Mouse (Mus musculus) thymus, postnatal 0 days (tissue): ENCODE measurements around the gene Sipa1l1. TPM values are rescaled to one million over a fixed set of nuclear protein-coding genes. Genes with fewer than 3 reads are reported as not detected.

Experiments used
- DNase-seq: peaks from one replicate; pipeline ENCODE4 v3.0.0-alpha.2; 2015; ENCODE audit warnings: low spot score
- polyA plus RNA-seq: library from polyadenylated mRNA; unstranded; fragments of >200 nt; fragmentation: Nextera tagmentation; extraction: Ambion mirVana; gene quantifications from 2 replicates; pipeline ENCODE4 v1.2.1, GENCODE M21; 2015

Sipa1l1 gene
- polyA plus RNA-seq, 1 experiment from 2014 or later: 18.6 TPM

DNA sequence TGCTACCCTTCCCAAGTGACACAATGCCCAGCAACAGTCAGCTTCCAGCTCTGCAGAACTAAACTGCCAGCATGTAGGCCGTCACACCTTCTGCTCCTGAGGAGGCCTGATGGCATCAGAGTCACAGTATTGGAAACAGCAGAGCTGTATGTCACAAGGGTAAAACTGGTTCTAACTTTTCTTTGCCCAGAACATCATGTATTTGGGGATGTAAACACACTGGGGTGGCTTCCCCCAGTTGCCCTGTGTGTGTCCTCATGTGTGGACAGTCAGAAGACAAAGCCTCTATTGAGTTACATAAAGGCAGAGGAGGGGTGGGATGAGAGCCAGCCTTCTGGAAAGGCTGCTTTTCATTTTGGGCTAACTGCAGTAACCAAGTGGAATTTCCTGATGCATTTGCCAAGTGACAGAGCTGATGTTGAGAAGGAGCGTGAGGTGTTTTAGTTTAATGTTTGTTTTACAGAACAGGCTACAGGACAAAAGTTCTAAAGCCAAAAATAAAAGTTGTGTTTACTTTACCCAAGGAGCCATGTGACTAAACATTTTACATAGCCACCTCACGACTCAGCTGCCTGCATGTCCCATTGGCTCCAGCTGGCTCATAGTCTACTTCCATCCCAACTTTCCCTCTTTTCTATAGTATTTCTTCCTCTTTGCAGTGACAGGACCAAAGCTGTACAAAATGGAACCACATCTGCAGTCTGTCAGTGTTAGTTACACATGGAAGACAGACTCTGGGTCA, 243.3 kb downstream of the Sipa1l1 start:
- DNase-seq: no peak

DNA sequence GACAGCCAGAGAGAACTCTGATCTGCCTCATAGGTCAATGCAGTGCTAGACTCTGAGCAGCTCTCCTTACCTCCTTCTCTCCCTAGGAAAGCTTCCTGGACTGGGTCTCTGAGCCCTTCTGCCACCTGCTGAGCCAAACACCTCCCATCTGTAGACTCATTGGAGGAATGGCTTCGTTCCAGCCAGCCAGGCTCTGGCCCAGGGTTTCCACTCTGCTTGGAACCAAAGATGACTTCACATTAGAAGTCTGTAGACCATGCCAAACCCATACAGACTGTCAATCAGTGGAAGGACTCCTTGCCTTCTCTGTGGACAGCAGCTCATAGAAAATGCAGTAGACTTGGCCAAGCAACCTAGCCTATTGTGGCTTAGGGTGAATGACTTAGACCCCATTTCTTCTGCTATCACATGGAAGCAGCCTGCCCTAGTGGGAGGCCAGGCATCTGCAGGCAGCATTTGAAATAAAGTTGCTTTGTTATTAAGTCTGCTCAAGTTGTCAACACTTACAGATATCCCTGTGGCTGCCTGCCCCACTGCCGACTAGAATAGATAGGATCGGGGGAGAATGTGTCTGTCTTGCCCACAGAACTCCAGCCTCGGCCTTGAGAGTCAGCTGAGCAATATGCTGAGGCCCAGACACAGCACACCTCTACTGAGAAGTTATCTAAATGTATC, 246.7 kb downstream of the Sipa1l1 start:
- DNase-seq: no peak

DNA sequence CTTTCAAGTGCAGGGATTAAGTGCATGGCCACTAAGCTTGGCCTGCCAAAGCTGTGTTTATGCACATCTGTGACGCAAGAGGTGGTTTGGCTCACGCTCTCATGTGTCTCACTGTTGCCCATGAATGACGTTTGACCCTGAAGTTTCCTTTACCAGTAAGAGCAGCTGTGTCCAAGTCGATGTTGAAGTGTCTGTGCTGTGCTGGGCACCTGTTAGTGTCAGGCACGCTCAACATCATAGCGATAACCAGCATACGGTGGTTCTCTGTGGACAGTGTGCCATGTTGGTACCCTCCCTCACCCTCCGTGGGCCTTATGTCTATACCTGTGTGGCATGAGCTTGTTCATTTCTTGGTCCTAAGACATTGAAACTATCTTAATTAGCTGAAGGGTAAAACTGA, 249.9 kb downstream of the Sipa1l1 start:
- no peak for DNase-seq

DNA sequence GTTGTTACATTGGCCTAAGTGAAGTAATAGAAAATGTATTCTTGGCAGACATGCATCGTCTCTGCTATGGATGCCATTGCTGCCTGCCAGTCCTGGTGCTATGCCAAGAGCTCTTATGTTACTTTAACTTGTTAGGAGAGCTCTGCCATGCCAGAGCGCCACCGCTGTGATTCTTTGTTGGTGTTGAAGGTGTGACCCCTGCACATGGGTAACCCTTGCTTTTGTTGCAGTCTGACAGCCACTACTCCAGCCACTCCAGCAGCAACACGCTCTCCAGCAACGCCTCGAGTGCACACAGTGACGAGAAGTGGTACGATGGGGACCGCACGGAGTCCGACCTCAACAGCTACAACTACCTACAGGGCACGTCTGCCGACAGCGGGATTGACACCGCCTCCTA, 255.7 kb downstream of the Sipa1l1 start:
- DNase-seq: no peak

DNA sequence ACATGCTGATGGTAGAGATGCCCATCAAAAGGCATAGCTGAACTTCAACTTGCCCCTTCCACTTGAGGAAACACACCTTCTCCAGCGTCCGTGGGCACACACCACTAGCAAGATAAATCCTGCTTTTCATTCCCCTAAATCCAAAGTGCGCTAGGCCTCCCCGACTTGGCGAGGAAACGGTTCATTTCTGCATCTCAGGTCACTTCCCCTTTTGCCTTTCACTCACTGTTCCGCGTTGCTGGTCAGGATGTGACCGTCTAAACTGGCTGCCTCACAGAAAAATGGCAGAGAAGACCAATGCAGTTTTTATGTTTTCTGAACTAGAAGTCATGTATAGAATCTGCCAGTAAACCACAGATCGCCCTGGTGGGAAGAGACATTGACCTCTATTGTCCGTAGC, 256.7 kb downstream of the Sipa1l1 start:
- DNase-seq: no peak

DNA sequence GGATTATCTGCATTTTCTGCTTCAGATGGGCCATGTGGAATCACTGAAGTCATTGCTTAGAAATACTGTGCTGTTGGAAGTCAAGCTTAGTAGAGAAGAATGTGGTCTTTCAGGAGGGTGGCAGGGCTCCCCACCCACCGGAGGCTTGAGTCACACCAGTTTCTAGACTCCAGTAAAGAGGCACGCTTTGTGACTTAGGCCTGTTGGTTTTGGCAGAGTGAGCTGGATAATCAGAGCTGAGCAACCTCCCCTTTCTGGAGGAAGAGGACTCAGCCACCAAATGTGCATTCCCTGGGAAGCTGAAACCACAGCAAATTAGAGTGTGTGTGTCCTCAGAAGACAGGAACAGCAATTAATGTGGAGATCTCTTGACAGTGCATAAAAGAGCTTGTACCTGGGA, 258.3 kb downstream of the Sipa1l1 start:
- DNase-seq: no peak

DNA sequence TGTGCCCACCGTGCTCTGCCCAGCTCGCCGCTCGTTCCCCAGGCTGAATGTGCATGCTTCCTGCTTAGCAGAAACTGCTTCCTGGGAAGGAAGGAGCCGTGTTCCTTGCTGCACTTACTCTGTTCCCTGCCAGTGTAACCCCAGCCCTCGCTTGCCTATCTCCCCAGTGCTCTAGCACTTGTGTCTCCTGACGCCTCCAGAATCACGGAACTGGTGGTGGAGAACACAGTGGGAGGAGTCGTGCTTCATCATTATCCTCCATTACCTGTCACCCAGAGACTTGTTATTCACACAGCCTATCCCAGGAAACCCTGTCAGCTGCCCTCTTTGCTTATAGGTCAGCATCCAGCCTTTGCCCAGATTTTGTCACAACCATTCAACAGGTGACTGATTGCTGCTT, 259.3 kb downstream of the Sipa1l1 start:
- no peak for DNase-seq

DNA sequence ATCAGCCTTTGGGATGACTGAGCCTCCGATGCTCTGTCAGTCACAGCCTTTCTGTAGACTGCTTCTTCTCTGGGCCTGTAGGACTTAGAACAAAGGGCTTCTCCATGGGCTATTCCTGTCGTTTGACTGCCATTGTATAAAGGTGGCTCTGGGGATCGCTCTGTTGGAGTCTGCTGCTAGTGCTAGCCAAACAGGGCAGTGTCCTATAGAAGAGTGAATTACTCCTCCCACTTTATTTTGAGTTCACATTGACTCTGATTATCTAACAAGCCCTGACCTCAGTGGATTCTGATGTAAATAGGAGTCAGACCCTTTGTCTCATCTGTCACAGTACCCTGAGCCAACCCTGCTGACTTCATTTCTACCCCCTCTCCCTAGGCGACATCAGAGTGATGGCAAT, 264.2 kb downstream of the Sipa1l1 start:
- no peak for DNase-seq

DNA sequence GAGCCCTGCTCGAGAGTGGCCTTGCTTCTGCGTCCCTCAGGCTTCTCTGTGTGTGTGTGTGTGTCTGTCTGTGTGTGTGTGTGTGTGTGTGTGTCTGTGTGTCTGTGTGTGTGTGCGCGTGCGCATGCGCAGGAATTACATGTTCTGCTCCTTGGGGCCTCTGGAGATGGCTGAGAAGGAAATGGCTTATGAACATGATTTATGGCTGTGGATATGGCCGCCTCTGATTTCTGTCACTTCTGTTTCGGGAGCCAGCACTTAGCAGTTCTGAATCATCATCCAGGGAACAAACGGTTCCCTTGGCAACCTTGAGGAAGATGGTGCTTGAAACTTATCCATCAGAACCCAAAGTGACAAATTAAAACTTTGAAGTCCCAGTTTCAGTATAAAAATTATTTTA, 265.5 kb downstream of the Sipa1l1 start:
- DNase-seq: no peak

DNA sequence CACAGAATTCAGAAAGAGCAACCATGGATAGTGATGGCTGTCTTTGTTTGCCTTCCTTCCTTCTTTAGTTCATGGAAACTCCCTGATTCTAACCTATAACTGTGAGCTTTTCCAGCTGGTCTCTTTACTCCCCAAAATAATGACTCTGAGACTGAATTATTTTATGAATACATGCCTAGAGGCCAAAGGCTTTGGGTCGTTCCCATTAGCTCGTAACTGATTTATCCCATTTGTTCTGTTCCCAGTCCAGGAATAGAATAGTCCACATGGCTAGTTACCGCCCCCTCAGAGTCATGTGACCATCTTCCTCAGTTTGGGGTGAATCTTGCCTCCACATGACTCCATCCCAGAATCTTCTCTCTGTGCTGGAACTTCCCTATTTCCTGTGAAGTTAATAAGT, 272.4 kb downstream of the Sipa1l1 start:
- no peak for DNase-seq

DNA sequence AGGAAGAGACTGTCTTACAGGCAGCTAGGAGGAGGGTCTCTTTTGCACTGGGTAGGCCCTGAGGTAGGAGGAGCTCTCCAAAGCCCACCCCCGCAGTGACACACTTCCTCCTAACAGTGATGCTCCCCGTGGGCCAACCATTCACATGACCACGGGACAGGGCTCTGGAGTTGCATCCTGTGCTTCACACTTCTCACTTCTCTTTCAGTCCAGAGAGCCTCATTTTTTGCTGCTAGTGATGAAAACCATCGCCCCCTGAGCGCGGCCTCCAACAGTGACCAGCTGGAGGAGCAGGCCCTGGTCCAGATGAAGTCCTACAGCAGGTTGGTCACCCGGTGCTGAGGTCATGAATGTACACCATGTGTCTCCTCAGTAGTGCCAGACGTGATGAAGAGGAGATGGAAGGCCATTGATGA, 277.5 kb downstream of the Sipa1l1 start:
- DNase-seq: no peak

DNA sequence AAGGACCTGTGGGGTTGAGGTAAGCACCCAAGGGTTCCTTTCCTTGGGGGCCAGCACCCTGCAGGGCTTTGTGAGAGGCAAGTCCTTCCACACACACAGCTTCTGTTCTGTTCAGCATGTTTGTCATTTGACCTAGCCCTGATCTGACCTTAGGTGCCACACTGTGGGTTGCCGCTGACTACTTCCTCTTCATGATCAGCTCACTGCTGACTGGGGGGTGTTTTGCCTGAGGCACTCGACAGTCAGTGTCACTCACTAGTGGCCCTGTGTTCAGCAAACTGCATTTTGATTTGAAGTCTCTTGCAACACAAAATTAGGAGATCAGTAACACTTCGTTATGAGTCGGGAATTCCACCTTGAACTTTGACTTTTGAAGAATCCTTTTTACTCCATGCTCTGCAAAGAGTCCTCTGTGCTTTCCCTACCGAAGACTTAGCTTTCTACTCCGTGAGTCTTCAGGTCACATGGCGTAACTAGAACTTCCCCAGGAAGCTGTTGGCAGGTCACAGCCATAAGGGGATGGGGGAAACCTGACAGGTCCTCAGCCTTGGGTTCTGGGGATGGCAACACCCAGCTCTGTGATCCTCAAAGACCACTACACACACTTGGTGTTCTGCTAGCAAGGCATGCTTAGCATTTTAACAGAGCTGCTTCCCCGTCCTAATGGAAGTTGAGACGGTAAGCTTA, 279.2 kb downstream of the Sipa1l1 start:
- no peak for DNase-seq

DNA sequence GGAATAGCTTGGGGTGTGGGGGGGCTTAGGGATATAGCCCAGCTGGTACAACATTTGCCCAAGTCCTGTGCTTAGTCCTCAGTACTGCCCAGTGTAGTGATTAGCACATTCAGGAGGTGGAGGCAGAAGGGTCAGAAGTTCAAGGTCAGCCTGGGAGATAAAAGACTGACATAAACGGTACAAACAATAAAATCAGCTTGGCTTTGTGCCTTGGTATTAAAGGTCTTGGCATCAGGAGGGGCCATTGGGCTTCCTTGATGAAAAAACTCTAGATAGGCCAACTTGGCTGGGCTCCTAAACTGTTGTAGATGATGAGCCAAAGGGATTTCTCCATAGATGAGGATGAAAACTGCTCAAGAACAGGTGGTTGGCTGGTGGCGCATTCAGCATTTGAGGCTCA, 283.3 kb downstream of the Sipa1l1 start:
- DNase-seq: no peak

DNA sequence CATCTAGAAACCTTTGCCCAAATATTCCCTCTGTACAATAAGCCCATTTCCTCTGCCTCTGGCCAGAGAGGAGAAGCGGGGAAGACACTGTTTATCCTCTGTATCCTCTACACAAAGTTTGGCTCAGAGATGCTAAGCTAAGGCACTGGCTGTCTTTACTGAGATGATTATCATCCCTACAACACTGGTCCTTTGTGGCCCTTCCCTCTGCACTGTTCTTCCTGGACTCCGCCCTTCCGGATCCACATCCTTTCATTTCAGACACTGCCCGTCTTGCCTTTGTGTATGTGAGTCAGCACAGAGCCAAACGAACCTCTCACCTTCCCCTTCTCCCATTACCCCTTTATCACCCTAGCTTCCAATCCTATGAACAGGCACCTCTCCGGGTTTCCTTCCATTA, 285.3 kb downstream of the Sipa1l1 start:
- DNase-seq: no peak

DNA sequence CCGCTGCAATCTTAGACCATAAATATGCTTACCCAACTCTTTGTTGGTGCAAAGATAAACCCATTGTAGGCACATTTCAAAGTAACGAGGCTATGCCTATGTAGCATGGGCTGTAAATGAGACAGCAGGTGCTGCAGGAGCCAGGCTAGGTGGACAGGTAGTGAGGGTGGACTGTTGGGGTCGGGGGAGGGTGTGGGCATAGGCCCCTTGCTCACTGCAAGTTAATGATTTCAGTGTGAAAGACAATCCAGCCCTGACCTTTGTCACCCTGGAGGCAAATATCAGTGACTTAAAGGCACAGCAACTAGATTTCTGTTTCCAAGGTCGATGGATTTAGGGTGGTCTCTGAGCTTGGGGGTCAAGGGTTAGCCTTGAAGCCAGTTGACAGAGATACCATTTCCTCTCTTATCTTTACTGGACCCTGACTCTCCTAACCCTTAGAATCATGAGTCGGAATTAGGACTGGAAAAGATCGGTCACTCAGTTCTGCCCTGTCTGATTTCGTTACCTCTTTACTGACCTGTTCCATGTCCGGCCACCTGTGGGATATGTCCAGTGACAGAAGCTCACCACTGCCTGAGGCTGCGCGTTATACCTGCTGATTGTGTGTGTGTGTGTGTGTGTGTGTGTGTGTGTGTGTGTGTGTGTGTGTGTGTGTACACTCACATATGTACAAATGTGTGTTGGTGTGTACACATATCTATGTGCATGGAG, 286.7 kb downstream of the Sipa1l1 start:
- DNase-seq: no peak

DNA sequence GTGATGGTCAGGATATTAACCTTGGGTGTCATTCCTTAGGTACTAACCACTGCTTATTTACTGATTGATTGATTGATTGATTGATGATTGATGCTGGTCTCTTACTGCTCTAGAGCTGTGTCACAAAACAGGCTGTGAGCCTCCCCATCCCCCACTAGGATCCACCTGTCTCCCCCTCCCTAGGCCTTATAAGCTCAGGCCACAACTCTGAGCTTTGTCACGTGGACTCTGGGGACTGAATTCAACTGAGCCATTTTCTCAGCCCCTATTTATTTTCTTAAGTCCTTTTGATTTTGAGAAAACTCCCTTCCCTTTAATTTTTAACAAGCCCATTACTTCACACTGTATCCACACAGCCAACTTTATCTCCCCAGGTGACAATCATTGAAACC, 287.3 kb downstream of the Sipa1l1 start:
- no peak for DNase-seq

DNA sequence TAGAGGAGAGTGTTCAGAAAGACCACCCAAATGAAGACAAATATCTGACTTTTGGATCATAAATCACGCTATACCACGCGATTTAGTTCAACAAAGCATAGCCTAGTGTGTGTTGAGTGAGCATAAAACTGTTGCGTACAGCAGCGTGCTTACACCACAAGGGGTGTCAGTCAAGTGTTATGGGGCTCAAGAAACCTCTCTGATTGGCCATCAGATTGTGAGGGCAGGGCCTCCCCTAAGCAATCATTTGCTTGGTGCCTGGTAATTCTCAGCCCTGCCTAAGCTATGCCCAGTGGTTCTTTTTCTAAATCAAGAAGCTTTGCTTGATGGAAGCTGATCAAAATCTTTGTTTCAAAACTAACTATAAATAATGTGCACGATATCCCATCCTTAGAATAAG, 288.5 kb downstream of the Sipa1l1 start:
- DNase-seq: no peak

DNA sequence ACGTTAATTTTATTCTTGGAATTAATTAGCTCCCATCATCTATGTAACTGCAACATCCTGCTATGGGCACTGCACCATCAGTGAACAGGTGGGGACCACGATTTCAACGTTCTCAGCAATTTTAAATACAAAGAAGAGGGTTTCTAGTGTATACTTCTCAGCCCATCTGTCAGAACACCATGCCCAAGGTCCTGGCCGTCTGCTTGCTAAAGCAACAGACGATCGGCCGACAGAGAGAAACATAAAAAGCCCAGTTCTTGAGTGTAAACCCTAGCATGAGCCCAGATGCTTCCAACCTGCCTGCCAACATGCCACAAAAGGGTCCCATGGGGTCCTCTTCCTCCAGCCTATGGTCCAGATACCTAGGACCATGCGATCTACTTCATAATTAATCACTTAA, 288.9 kb downstream of the Sipa1l1 start:
- no peak for DNase-seq

DNA sequence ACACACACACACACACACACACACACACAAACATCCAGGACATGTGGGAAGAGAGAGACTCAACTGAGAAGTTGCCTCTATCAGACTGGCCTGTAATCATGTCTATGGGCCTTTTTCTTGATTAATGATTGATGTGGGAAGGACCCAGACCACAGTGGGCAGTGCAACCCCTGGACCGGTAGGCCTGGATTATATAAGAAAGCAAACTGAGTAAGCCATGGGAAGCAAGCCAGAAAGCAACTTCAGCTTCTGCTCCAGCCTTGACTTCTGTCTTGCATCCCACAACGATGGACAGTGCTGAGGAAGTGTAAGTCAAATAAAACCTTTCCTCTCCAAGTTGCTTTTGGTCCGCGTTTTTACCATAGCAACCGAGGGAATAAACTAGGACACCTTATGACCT, 298.1 kb downstream of the Sipa1l1 start:
- DNase-seq: no peak

DNA sequence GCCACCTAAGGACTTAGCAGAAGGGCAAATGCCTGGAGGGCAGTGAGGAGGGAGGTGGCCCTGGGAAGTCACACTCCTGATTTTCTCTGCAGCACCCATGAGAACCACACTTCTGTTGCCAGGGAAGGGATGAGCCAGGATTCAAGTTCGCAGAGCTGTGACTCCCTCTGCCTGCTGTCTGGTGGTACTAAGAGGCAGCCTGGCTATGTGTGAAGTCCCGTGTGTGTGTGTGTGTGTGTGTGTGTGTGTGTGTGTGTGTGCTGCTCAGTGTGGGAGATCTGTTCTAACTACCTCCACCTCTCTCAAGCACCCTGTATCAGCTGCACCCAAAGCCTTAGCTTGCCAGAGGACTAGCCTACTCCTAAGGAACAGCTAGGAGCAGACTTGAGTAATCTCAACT, 298.5 kb downstream of the Sipa1l1 start:
- DNase-seq: no peak

DNA sequence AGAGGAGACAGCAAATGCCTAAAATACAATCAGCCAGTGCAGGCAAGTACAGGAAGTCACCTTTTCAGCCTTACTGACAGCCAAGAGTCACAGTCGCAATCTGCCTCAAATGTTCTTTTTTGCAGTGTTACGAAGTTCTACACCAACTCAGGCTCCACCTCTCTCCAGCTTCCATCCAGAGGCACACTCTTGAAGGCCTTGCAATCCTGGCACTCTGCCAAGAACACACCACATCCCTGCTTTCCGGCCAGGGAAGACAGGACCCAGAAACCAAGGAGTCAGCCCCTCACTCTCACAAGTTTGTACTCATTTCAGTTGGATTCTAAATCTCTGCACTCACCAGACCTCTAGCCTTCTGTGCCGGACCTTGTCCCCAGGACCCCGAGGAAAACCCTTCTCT, 299.3 kb downstream of the Sipa1l1 start:
- DNase-seq: no peak
